Mouse (Mus musculus) thymus, postnatal 10 days (tissue): Measurements from ENCODE around the gene Fbln7.

ENCODE experiments used
- DNase-seq, 2 experiments: peaks; one replicate each; pipeline ENCODE4 v3.0.0; 2021; ENCODE audit warnings: low spot score in 2 of 2

The Fbln7 gene

DNA sequence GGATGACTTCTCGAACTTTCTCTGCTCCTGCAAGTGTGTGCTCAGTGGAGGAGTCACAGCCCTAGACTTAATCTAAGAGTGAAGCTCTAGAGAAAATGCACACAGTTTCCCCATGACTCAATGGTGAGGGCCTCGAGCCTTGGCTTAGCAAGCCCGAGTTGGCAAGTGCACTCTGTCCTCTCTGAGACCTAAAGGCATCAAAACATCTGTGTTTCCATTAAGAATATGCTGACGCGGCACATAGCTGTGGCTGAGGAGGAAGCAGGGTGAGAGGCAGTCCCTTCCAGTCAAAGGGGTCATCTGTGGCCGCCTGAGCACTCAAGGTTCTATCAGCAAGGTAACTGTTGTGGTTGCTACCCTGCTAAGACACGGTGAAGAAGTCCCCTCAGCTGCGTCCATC is 8.9 kb downstream of the Fbln7 start:
- no peak for DNase-seq

DNA sequence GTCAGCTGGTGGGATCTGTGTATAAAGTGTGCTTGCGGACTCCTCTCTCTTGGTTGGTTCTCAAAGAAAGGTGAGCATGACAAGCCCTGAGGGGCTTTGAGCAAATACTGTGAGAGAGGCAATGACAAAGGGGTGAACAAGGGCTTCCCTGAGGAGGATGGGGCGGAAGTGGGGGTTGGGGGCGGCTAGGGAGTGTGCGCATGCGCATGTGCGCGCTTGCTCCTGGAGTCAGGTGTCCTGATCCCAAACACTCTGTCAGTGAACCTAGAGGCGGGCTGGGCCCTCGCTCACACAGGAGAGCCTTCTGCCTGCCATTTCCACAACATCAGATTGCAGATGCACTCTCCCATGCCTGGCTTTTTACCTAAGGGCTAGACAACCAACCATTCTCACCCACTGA is 9.5 kb downstream of the Fbln7 start:
- no peak for DNase-seq

GRCm38 (mm10) chr2:128875526-128875925 is 12.7 kb downstream of the Fbln7 start:
- DNase-seq, result no peak

GRCm38 (mm10) chr2:128881236-128881635 is 18.5 kb downstream of the Fbln7 start:
- DNase-seq, result peak in 1 of 2 experiments; percentile 20

DNA sequence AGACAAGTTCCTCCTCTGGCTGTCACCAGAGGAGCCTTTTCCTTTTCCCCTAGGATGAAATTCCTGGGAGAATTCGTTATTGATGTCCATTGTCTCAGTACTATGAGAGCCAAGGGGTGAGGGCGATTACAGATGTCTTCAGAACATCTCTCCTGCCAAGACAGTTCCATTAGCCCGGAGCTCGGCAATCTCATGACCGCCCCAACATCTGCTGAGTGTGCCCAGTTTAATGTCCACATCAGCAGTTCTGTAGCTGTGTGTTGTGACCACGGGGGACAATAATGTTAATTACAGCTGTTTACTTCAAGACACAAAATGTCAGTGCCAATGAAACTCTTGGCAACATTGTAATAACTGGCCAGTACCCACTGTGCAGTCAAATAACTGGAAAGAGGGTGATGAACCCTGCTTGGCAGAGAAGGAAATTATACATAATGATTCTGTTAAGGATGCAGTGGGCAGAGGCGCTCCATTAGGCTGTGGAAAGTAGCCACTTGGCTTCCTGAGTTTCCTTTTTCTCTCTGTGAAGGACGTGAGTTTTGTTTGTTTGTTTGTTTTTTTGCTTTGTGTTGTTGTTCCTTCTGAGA is 22.5 kb downstream of the Fbln7 start:
- no peak for DNase-seq

DNA sequence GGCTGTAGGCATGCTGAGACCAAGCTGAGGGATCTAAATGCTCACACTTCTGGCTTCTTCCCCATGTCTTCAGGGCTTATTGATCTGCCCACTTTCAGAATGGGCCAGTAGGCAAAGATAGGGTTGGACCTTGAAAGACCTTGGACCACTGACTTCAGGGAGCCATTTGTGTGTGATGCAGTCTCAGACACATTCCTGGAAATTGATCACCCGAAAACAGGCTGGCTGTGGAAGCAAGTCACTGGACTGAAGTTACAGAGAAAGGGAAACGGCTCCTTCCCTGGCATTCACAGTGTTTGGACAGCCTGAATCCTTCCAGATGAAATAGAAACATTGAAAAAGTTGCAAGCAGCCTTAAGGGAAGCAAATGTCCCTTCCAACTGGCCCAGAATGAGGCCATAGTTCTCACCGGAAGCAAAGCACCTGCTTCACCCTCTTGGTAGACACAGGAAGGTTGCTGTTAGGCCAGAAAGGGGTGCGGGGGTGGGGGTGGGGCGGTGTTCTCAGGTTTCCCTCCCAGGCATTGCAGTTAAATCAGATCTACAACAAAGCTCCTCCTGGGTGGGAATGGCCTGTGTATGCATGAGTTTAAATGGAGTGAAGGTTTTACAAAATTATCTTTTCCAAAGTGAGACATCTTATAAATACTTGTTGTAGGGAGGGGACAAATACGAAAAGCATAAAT is 25.2 kb downstream of the Fbln7 start:
- DNase-seq, result no peak

GRCm38 (mm10) chr2:128890661-128891335 is 28.0 kb downstream of the Fbln7 start:
- no peak for DNase-seq

- DNase-seq, result no peak
These were observed 29.5 kb downstream of the Fbln7 start for GRCm38 (mm10) chr2:128892180-128892721.

DNA sequence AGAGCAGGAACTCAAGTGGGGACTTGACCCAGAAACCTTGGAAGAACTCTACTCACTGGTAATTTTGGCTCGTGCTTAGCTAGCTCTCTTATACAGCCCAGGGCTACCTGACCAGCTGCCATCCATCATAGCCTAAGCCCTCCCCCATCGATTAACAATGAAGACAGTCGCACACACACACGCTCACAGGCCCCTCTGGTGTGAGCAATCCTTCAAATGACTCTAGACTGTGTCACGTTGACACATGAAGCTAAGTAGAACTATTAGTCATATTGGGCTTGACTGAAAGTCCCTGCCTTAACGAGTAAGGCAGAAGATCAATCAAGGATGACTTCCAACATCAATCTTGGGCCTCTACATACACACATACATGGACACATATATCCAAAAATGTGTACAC is 40.1 kb downstream of the Fbln7 start:
- no peak for DNase-seq

DNA sequence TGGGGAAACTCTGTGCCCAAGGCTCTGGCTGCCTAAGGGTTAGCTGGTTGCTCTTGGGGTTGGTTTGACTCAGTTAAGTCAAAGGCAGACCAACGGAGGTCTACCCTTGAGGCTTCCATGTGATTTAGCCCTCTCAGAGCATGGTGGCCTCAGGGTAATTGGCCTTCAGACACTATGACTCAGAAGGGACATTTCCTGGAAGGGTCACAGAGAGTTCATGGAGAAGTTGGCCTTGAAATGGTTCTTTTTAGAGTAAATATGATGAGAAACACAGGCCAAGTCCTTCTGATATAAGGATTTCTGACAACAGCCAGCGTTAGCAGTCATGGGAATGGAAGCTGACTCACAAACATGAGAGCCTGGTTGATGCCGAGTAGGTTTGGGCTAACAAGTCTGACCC is 40.9 kb downstream of the Fbln7 start:
- DNase-seq, result no peak

DNA sequence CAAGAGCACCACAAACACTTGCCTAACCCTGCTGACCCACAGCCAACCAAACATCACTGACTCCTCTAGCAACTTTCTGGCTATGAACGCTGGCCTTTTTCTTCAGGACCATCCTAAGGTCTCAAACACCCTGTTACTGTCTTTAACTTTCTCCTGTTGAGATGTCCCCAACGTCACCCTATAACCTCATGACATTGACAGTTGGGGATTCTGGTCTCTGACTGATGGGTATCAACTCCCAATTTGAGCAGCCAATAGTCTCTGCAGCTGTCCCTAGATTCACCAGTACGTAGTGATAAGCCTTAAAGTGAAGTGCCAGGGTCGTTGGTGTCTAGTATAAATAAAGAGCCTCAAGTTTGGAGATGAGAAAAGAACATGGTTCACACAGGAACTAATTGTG is 52.2 kb downstream of the Fbln7 start:
- no peak for DNase-seq

- DNase-seq, result no peak
These were observed 53.7 kb downstream of the Fbln7 start for GRCm38 (mm10) chr2:128916528-128916927.

DNA sequence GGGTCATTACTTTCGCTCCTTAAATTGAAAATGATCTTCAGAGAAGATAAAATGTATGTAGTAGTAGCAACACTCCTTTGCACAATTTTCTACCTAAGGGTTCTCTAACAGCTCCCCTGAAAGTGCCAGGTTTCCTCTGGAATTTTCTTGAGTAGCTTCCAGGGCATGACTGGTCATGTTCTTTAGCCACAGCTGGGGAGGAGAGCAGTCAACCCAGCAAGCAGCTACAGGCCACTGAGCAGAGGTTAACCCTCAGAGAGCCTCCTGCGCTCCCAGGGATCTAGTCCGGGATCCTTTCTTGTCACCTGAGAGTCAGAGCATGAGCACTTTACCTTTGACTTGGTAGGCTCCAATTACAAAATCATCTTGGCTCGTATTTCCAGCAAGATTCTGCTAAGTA is 62.0 kb downstream of the Fbln7 start:
- no peak for DNase-seq

- DNase-seq, result peak; percentile 14 to 15
These were observed 65.7 kb downstream of the Fbln7 start for GRCm38 (mm10) chr2:128928446-128928845.

DNA sequence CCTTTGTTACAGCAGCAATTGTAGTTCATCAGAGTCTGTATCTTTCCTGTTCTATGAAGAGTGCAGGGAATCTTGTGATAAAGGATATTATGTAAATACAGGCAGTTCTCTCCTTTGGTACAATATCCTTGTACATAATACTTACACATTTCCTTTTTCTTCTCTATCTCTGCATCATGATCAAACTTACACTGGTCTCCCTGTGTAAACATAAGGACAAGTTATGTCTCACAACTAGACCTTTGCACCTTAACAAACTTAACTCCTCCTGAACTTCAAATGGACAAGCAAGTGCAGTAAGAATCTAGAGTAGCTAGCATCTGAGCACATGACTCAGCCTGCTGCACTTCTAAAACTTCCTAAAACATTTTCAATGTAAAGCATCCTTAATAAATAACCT is 67.9 kb downstream of the Fbln7 start:
- no peak for DNase-seq

- no peak for DNase-seq
These were observed 73.5 kb downstream of the Fbln7 start for GRCm38 (mm10) chr2:128936256-128936655.

GRCm38 (mm10) chr2:128943538-128944528 is 81.1 kb downstream of the Fbln7 start, which contains the start of gene Zc3h8:
Gene Zc3h8, minus strand, starts transcription at chr2:128944077.
- peak; percentile 94 to 99 for DNase-seq
